Mouse (Mus musculus) olfactory bulb, adult 2 months (tissue): ENCODE results near the gene Hist1h2bf.

Experiments
- CTCF ChIP-seq: fragments of 200-500 bp; IDR thresholded peaks from 2 replicates; pipeline ENCODE4 v1.5.1; 2012; ENCODE audit warnings: low read depth, mild to moderate bottlenecking, low read length, moderate library complexity; ENCODE audit not compliant: insufficient read depth
- POLR2A ChIP-seq: fragments of 200-500 bp; IDR thresholded peaks from 2 replicates; pipeline ENCODE4 v1.6.1; 2012; ENCODE audit warnings: mild to moderate bottlenecking, low read depth, low read length, moderate library complexity; ENCODE audit not compliant: insufficient read depth

GRCm38 (mm10) chr13:23576906-23577639 lies 3.1 kb upstream of the Hist1h2bf start:
- TF ChIP-seq POLR2A = no peak
- no peak for TF ChIP-seq CTCF
